Mouse (Mus musculus): ENCODE results near the gene Zfyve19.

Zfyve19 gene

DNA sequence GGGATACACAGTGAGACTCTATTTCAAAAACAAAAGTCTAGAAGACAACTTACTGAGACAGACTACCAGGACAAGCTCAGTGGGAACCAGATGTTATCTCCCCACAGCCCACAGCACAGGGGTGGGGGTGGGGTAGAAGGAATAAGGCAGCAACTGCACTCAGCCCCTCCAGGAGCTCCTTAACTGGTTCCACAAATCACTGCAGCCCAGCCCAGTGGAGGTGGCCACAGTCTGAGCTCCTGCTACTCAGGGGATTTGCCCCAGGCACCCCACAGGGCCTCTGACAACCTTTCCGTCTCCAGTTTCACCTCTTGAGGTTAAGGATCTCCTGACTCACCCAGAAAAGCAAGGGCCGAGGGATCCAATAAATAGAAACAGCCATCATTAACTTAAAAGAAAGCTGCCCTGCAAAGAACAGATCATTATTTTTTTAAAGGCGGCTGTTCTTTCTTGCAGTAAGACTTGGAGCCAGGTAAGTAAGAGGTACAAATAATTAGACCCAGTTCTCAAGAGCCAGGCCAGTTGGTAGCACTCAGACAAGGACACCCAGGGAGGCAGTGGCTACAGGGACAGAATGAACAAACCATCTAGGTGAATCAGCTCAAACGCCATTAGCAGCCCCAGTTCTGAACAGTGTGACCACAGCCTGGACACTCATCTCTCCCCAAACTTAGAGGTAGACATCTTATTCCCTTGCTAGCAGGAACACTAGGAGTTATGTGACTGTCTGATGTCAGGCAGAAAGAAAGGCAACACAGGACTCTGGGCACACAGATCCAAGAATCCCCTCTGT lies 11.9 kb upstream of the Zfyve19 start:
- DNase-seq (ENCODE audit: low spot score): no peak

DNA sequence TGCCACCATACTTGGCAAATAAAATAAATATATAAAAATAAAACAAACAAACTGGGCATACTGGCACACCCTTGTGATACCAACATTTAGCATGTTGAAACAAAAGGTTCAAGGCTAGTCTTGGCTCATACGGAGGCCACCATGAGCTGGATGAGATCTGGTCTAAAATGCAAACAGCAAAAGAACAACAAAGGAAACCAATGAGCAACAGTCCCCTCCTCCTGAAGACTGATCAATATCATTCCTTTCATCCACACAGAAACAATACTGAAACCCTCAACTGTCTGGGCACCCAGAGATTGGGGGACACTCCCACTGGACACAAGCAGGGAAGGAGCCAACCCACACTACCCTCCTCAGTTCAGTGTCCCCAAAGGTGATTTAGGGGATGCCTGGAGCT lies 10.9 kb upstream of the Zfyve19 start:
- no peak for DNase-seq (ENCODE audit: low spot score)

DNA sequence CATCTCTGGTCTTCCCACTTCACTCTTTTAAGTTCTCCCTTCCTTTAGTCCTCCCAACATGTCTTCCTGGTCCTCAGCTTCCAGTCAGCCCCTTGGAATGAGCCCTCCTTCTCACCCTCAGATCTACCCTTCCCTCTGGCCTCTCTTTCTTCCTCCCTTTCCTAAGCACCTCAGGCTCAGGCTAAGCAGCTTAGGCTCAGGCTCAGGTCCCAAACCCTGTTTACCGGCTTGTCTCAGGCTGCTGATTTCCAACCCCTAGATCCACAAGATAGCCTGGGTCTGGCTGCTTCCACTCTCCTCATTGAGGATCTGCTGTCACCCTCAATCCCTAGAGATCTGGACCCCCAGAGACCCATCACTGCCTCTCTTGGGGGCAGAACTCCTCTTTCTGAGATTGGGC lies 10.4 kb upstream of the Zfyve19 start:
- DNase-seq (ENCODE audit: low spot score): no peak

DNA sequence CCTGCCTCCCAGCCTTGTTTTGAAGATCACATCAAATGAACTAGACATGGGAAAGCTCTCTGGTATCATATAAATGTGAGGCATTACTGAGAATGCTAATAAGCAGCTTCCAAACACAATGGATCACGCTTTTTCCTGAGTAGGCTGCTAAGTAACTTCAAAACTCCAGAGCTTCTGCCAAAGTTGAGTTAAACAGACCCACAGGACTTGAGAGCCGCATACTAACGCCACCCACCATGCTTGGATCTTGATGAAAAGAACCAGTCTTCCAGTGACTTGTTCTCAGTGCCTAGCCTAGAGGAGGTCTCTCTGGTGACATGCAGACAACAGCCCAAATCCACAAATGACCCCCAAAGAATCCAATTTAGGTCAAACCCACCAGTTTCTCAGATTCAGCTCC lies 9.5 kb upstream of the Zfyve19 start:
- no peak for DNase-seq (ENCODE audit: low spot score)

DNA sequence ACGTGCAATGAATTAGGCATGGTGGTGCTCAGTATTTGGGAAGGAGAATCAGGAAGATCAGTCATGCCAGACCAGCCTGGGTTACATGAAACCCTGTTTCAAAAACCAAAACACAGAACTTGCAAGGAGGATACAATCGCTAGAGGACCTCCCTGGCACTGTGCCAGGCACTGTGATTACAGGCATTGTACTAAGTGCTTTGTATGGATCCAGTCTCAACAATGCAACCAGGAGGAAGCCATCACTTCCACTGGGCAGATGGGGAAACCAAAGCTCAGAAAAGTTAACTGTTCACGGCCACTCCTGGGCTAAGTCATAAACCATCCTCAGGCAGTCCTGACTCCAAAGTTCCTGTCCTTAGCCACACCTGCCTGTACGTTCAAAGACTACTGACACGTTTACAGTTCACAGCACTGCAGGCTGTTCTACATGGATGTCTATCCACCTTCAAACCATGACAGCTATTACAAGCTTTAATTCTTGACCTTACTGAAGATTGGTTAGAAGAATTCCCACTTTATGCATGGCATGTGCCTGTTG lies 5.4 kb upstream of the Zfyve19 start:
- DNase-seq (ENCODE audit: low spot score): no peak

DNA sequence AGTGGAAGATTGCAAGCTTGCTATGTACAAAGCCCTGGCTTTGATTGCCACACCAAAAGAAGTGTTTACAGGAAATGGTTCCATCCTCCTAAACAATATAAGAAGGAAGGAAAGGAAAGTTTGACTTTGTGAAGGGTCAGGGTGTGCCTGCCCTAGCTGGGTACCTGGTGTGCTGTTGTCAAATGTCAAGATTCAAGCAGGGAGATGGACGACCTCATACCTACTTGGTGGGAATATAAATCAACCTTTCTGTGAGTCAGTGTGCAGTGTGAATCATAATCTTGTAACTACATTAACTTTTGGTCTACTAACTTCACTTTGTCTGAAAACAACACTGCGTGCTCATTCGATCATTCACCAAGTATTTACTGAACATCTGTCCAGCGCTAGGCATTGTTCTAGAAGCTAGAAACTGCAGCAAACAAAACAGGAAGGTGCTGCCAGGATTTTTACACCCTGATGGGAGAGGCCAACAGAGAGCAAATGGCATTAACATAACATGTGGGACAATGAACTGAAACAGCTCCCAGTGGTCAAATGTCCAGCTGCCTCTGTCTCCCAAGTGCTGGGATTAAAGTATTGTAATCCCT lies 4.5 kb upstream of the Zfyve19 start:
- no peak for DNase-seq (ENCODE audit: low spot score)

DNA sequence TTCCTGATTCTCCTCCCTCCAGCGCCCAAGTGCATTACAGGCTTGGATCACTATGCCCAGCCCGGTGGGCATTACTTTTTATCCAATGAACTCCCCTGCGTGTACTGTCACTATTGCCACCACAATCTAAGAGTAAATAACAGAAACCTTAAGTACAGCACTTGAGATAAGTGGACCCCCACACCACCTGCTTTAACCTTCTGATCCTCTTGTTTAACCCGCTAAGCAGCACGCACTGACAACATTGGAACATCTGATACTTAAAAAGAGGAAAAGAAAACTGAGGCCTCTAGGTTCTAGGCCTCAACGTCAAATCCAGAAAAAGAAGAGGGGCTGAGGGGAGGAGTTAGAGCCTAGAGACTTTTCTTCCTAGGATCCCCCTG lies 465 bp upstream of the Zfyve19 start:
- DNase-seq (ENCODE audit: low spot score): no peak

DNA sequence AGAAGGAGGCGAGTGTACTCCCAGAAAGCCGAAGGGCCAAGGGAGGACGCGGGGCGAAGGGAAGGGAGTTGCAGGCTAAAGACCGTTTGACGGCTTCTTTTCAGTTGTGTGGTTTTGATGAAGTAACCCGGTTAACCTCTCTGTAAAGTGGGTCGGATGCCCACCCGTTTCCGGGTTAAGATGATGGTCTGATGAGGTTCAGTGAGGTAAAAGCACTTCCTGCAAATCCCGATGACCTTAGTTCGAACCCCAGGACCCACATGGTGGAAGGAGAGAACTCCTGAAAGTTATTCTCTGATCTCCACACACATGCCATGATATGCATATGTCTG lies 725 bp downstream of the Zfyve19 start:
- DNase-seq (ENCODE audit: low spot score): no peak

DNA sequence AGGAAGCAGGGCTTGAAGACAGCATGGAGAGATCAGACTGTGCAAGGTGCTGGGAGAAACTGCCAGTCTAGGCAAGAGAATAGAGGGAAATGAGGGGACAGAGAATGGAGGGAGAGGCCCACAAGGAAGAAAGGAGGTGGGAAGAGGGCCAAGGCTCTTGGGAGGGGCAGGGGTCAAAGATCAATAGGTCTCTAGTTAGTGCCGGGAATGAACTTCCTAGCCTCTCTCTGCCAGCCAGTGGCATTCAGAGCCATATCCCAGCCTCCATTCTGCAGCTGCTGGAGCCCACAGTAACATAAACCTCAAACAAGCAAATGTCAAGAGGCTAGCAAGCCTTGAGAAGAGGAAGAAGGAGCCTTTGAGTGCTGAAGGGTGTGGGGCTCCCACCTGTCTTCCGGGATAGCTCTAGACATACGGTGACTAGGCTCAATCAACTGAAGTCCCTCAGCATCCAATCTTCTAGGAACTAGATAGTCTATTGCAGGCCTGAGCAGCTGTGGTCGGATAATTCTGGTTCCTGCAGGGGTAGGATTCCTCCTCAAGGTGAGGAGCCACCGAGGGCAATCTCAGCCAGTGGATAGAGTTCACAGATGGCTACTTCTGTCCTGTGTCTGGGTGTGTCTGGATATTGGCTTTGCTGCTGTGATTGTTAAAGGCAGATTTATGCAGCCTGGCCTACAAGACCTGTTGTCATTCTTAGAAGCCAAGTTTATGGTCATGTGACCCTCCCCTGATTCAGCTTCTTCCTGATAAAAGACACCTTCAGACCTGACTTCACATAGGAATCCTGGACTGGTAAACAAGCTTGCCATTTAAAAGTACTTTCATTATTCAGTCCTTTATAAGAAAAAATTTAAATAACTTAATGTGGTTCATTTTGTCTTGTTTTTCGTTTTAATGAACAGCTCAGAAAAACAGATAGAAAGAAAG lies 21.6 kb downstream of the Zfyve19 start, which contains the start of gene Ppp1r14d:
TSS of gene Ppp1r14d (minus strand) at position 132 of the 930 bp plus-strand sequence.
- DNase-seq (ENCODE audit: low spot score): no peak

DNA sequence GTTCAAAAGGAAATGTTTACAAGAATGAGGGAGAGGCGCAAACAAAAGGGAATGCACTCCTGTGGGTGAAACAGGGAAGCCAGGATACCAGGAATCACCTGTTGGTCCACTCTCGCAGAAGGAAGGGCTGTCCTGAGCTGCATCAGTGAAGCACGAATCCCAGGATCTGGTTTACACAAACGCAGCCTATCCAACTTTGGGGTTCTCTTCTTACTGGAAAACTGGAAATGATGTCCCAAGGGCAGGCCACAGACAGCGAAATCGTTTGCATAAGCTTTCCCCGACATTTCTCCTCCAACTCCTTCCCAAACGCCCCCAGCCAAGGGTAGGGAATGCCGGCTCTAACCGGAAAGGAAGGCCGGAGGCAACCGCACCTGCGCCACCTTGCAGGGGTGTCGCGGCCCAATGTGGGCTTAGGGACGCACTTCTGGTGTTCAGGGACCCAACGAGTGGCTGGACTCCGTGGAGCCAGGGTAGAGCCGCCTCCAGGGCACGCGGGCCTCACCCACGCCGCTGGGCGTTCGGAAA lies 28.3 kb downstream of the Zfyve19 start:
- no peak for DNase-seq (ENCODE audit: low spot score)

DNA sequence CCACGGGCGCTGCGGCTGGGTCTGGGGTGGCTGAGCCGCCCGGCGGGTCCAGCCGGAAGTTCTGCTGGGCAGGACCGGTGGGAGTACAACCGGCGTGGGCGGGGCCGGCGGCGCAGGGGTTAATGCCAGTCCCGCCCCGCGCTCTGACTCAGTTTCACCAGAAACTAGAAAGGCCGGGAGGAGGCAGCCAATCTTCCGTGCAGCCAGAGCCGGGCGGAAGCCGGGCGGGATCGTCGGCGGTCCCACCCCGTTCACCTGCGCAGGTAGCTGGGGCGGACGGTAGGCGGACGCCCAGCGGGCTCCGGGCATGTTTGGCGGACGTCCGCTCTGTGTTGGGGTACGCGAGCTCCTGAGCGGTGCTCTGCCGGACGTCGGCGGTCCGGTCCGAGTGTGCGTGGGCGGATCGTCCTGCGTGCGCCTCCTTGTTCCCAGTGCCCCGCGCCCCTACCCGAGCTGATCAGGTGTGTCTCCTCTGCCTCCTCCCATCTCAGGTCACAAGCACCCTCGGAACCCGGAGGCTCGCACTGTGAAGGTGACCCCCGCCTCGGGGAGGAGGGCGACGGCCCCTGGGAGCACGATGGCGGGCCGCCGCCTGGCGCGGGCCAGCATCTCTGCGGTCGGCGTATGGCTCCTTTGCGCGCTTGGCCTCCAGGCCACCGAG lies 28.9 kb downstream of the Zfyve19 start, which contains the start of gene Spint1:
TSS of gene Spint1 (plus strand) at position 153 of the 661 bp plus-strand sequence.
- no peak for DNase-seq (ENCODE audit: low spot score)

DNA sequence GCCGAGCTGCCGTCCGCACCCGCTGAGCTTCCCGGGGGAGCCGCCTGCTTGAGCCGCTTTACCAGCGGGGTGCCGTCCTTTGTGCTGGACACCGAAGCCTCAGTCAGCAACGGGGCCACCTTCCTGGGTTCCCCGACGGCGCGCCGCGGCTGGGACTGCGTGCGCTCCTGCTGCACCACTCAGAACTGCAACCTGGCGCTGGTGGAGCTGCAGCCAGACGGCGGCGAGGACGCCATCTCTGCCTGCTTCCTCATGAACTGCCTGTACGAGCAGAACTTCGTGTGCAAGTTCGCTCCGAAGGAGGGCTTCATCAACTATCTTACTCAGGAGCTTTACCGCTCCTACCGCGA lies 29.4 kb downstream of the Zfyve19 start:
- no peak for DNase-seq (ENCODE audit: low spot score)

DNA sequence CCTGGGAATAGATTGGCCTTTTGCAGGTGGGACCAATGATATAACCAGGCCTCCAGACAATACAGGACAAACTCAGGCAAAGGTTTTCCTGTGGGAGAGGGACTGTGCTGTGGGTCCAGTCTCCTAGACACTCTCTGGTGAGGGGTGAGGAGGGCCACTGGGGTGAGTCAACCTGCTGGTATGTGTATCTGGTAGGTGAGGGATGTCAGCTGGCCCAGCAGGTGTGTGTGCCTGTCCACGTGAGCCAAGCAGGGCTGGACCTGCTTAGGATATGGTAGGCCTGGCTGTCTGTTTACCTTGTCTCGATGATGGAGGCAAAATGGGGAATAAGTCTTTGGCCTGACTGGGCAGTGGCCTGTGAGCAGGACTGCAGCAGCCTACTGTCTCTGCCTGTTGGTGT lies 30.3 kb downstream of the Zfyve19 start:
- no peak for DNase-seq (ENCODE audit: low spot score)

DNA sequence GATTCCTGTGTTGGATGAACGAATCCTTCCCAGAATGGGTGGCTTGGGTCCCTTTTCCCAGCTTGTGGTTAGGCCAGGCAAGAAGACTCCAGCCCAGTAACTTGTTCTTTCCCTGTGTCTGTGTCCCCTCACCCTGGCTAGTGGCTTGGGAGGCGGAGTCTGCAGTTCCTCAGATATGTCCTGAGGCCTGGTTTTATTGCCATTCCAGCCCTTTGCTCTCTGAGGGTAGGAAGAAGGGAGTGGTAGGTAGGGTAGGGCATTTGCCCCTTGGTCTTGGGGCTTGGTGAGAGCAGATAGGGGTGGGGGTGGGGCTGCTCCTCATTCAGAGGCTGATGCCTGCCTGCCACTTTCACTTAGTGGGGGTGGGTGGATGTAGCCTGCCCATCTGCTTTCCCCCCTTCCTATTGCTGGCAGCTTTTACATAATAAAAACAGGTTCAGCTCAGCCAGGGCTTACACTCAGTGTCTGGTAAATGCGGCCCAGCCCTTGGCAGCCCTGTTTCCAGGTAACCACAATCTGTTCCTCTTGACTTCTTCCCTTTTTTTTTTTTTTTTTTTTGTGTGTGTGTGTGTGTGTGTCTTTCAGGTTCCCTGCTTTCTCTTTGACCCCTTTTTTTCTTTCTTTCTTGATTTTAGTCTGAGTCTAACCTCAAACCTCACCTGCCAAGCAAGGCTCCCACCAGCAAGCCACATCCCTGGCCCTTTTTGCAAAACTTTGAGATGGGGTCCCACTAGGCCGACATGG lies 31.8 kb downstream of the Zfyve19 start:
- DNase-seq (ENCODE audit: low spot score): no peak

DNA sequence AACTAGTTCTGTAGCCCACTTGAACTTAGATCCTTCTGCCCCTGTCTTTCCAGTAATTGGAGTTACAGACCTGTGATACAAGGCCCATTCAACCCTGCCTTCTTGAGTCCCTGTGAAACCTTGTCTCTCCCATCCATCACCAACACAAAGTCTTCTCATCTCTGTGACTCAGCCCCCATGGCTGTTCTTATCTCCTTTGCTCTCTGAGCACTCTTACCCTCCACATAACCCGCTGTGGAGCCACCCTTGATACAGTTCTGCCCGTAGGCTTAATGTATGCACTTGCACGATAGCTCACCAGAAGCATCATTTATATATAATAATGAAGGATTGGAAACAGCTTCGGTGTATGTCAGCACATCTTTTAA lies 32.4 kb downstream of the Zfyve19 start:
- no peak for DNase-seq (ENCODE audit: low spot score)

DNA sequence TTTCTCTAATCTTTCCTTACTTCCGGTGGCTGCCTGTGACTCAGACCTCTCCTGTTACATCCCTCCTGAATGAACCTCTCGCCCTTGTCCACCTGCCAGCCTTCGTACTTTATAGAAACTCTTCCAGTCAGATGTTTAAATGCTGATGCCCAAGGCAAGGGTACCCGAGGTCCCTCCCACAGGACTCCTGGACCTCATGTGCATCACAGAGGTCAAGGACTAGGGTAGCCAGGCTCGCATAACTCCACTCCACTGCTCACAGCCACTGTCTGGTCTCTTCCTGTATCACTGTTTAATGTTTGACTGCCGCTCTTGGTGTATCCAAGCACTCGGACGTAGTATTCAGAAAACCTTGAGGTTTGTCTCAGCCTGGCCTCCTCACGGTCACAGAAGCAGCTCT lies 34.1 kb downstream of the Zfyve19 start:
- no peak for DNase-seq (ENCODE audit: low spot score)

DNA sequence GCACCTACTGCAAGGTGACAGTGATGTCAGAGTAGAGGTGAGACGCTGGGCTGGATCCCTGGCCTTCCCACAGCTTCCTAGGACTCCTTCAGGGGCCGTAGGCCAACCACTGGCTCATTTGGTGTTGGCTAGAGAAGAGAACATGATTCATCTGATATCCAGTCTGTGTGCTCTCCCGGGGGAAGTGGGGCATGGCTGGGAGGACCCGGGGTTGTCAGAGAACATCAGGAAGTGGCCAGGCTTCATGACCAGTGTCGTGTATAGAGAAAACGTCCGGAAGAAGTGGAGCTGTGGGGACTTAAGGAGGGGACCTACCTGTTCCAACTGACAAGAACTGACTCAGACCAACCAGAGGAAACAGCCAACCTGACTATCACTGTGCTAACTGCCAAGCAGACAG lies 36.8 kb downstream of the Zfyve19 start:
- DNase-seq (ENCODE audit: low spot score): no peak

DNA sequence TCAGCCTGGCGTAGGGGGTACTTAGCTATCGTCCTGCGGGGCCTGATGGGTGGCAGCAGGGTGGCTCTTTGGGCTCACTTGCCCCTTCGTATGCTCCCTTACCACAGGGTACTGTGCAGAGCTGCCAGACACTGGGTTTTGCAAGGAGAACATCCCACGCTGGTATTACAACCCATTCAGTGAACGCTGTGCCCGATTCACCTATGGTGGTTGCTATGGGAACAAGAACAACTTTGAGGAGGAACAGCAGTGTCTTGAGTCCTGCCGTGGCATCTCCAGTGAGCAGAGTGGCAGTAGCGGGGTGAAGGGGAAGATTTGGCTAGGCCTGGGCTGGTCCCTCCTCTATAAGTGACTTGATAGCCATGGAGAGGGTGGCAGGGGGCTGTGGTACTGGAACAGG lies 39.5 kb downstream of the Zfyve19 start:
- no peak for DNase-seq (ENCODE audit: low spot score)

DNA sequence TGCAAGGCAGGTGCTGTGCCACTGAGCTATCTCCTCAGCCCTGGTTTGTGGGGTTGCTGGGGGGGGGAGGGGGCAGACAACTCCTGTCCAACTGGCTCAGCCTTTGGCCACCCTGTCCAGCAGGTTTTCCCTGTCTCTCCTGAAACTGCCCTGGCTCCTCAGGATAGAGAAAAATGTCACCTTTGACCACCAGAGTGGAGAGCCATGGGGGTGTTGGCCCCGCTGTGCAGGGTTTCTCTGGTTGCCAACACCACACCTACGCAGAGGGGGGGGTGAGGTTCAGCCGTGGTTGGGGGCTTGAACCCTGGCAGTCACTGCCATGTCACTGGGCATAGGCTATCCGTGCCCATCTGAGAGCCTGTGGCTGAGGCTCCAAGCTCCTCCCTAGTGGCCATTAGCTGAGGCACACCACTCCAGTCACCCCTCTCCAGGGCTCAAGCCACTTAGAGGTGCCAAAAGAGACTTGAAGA lies 41.2 kb downstream of the Zfyve19 start:
- no peak for DNase-seq (ENCODE audit: low spot score)

DNA sequence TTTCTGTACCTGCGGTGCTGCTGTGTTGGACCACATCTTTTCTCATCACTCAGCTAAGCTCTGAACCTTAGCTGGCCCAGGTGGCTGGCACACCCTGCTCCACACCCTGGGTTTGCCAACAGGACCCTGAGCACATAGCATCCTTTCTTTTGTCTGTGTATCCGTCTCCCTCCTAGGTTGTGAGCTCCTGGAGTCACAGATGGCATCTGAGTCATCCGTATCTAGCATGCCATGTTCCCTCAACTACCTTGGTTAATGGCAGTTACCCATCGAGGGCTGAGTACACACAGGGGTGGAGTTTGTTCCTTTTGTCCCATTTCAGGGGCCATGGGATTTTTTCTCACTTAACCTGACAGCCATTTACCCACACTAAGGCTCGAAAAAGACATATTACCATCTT lies 42.0 kb downstream of the Zfyve19 start:
- no peak for DNase-seq (ENCODE audit: low spot score)

DNA sequence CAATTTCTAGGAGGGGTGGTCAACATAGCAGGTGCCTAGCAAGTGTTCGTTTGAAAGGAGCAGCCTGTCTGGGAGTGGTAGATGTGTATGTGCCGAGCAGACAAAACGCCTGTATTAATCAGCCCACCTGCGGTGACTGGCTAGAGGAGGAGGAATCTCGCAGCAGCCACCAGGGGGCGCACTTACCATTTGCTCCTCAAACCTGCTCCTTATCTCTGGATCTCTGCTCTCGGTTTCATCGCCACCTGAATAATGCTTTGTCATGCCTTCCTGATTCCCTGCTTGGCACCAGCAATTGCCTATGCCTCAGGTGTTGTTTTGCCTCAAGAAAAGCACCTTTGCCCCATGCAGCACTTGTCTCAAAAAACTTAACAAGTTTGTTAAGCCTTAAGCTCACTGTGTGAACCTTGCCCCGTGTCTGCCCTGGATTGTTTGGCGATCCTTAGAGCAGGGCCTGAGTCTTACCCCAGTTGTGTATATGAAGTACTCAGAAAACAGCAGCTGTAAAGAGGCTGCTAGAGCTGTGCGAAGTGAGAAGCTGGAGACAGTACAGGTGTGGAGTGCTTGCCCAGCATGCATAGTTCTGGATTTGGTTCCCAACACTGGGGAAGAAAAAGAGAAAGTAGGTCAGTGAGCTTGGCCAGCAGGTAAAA lies 42.5 kb downstream of the Zfyve19 start:
- DNase-seq (ENCODE audit: low spot score): peak; percentile 63

All from ovary, postnatal 10 days (tissue).